Mouse (Mus musculus) thymus, adult 2 months (tissue): Measurements from ENCODE around the gene Tyw5. TPM values are rescaled to one million over a fixed set of nuclear protein-coding genes. Genes with fewer than 3 reads are reported as not detected.

Source experiments
- DNase-seq: peaks from one replicate; pipeline ENCODE4 v3.0.0; 2021
- H3K27ac ChIP-seq: fragments of 200-500 bp; 2 replicates; pipeline ENCODE4 v1.5.1; 2012; ENCODE audit warnings: low read length, control low read depth; ENCODE audit not compliant: control insufficient read depth, insufficient read depth
- H3K27me3 ChIP-seq: fragments of 200-500 bp; 2 replicates; pipeline ENCODE4 v1.6.1; 2012; ENCODE audit warnings: mild to moderate bottlenecking, low read length, moderate library complexity, mixed read lengths; ENCODE audit not compliant: control insufficient read depth, insufficient read depth
- H3K36me3 ChIP-seq: fragments of 200-500 bp; 2 replicates; pipeline ENCODE4 v1.6.1; 2012; ENCODE audit warnings: mild to moderate bottlenecking, low read length, moderate library complexity; ENCODE audit not compliant: control insufficient read depth, insufficient read depth
- H3K4me1 ChIP-seq: fragments of 200-500 bp; replicated peaks from 2 replicates; pipeline ENCODE4 v1.6.1; 2012; ENCODE audit warnings: low read length; ENCODE audit not compliant: control insufficient read depth, insufficient read depth
- H3K4me3 ChIP-seq: fragments of 200-500 bp; 2 replicates; pipeline ENCODE4 v1.5.1; 2012; ENCODE audit warnings: mild to moderate bottlenecking, low read length, control low read depth, moderate library complexity; ENCODE audit not compliant: control insufficient read depth, insufficient read depth
- CTCF ChIP-seq: fragments of 200-500 bp; IDR thresholded peaks from 2 replicates; pipeline ENCODE4 v1.5.1; 2012; ENCODE audit warnings: mild to moderate bottlenecking, control low read depth, low read length, moderate library complexity, borderline replicate concordance; ENCODE audit not compliant: control insufficient read depth, poor library complexity, insufficient read depth; ENCODE audit errors: extremely low read depth
- POLR2A ChIP-seq: fragments of 200-500 bp; IDR thresholded peaks from 2 replicates; pipeline ENCODE4 v1.6.1; 2012; ENCODE audit warnings: mild to moderate bottlenecking, low read length, control low read depth, moderate library complexity; ENCODE audit not compliant: control insufficient read depth, poor library complexity, insufficient read depth; ENCODE audit errors: extremely low read depth
- WGBS: fragments of 180-500 bp; shearing (Covaris S2); methylation state at CpG from one replicate; pipeline ENCODE4 v1.1.7; 2018; 5-methylcytosine and 5-hydroxymethylcytosine counted together
- polyA plus RNA-seq: library from polyadenylated mRNA; depleted of rRNA; stranded (reverse); fragments of >200 nt; gene quantifications from 2 replicates; pipeline ENCODE4 v1.2.3, GENCODE M21; 2012; rRNA removed

Gene Tyw5
- polyA plus RNA-seq, 1 experiment = 8.5 TPM

DNA sequence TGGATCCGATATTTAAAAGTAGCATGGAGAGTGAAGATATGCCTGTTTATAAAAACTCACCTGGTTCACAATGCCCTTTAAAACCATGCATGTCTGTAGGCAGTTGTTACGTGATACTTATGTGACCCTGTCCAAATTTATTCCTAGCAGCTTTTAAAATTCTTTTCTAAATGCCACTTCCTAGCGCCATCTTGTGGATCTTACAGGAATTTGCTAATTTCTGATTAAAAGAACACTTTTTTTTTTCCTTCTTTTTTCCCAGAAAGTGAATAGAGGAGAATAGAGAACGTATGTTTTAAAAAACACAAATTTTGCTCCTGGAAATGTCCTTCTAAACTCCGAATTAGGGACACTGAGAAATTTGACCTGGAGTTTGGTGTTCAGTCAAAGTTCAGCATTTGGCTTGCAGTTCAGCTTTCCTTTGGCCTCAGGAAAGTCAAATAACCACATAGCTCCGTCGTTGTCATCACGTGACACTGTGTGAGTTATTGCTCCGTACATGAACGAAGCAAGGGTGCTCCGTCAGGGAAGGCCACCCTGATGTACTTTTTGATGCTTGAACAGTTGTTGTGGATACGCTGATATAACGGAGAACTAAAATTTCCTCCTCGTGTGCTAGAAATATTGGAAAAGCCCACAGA, 67.6 kb downstream of the Tyw5 start:
- no peaks in the 10 kb centered on the region for H3K36me3 ChIP-seq
- no peak for TF ChIP-seq POLR2A
- no peak for TF ChIP-seq CTCF
- 41% methylated on average over 14 of the region's 14 CpGs for WGBS
- H3K27me3 ChIP-seq = no peaks in the 10 kb centered on the region
- no peak for DNase-seq
- H3K27ac ChIP-seq = no peak overlapping the region
- no peak overlapping the region for H3K4me3 ChIP-seq
- no peaks in the 10 kb centered on the region for H3K4me1 ChIP-seq

Other genes with a start within 250 kb of the Tyw5 start
- 22.9 and 47.3 TPM in 2 replicates for gene 1700066M21Rik, start 29.5 kb downstream of the Tyw5 start, polyA plus RNA-seq
- 7.1 and 7.4 TPM in 2 replicates for gene Maip1, start 773 bp downstream of the Tyw5 start, polyA plus RNA-seq